ENCODE assay signal across 35 mouse cellular contexts in the genomic region with DNA sequence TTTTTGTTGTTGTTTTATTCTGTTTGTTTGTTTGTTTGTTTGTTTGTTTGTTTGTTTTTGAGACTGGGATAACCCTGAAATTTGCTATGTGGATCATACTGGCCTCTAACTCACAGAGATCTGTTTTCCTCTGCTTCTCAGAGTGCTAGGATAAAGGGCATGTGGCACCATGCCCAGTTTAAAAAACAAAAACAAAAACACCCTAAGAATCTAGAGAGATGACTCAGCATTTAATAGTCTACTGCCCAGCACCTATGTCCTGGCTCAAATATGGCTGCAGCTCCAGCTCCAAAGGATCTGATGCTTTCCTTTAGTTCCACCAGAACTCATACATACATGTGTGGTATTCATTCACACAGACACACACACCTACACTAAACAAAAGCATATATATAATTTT. TPM values are rescaled to one million over a fixed set of nuclear protein-coding genes. Genes with fewer than 3 reads are reported as not detected.
DNase-seq lines count a peak whose midpoint lies in the region; ATAC-seq and TF ChIP-seq lines count a peak whose summit lies in the region.
"Had no signal": no experiment of that assay in that cellular context is flagged by ENCODE, and none has a peak within 500 bp of the region (broad histone marks: within the 10 kb centered on the region; RNA-seq: fewer than 3 reads in every experiment).

No protein-coding gene starts in this region.

- H3K9ac ChIP-seq in liver, adult 2 months (ENCODE audit: low read depth, low read length), result no peak overlapping the region
- H3K9ac ChIP-seq in liver, embryonic 11.5 days (ENCODE audit: low read depth, low read length), result no peak overlapping the region
- H3K9ac ChIP-seq: embryonic facial prominence, embryonic 13.5 days; heart, embryonic 13.5 days; hindbrain, embryonic 14.5 days; limb, embryonic 15.5 days; liver, embryonic 15.5 days; lung, embryonic 14.5 days had no signal

- no peaks in the 10 kb centered on the region for H3K36me3 ChIP-seq in liver, adult 2 months (ENCODE audit: control insufficient read depth, insufficient read depth, low read length)
- H3K36me3 ChIP-seq in liver, embryonic 11.5 days (ENCODE audit: control insufficient read depth, insufficient read depth, low read length), result no peaks in the 10 kb centered on the region
- H3K36me3 ChIP-seq: embryonic facial prominence, embryonic 13.5 days; heart, embryonic 13.5 days; limb, embryonic 10.5 days; limb, embryonic 15.5 days; liver, embryonic 15.5 days; midbrain, embryonic 10.5 days had no signal

- H3K27me3 ChIP-seq in liver, adult 2 months (ENCODE audit: control insufficient read depth, insufficient read depth, low read length), result no peaks in the 10 kb centered on the region
- H3K27me3 ChIP-seq in liver, embryonic 11.5 days (replicated peaks; ENCODE audit: control insufficient read depth, insufficient read depth, low read length), result no peaks in the 10 kb centered on the region
- H3K27me3 ChIP-seq: embryonic facial prominence, embryonic 13.5 days; heart, embryonic 13.5 days; limb, embryonic 15.5 days; liver, embryonic 15.5 days had no signal

- ATAC-seq in liver, embryonic 11.5 days (replicated peaks; ENCODE audit: low FRiP score), result no peak
- ATAC-seq: forebrain, embryonic 16.5 days; intestine, postnatal 0 days; midbrain, embryonic 16.5 days had no signal

- no peaks in the 10 kb centered on the region for H3K79me2 ChIP-seq in liver, adult 2 months (ENCODE audit: control insufficient read depth, insufficient read depth, low read length)

- no peak for TF ChIP-seq CTCF in liver, adult 2 months (IDR thresholded peaks at IDR 0.05; ENCODE audit: low read depth, low read length)

- DNase-seq in adrenal gland, postnatal 14 days, result peak; percentile 33
- DNase-seq in adrenal gland, postnatal 10 days, result no peak
- DNase-seq in liver, adult 2 months (ENCODE audit: extremely low read depth, low read depth, low spot score), result peak; percentile 63
- no peak for DNase-seq in liver, embryonic 11.5 days (ENCODE audit: low spot score)
- peak; percentile 46 for DNase-seq in kidney, postnatal 10 days
- no peak for DNase-seq in frontal cortex, postnatal 25 days (ENCODE audit: low spot score in 2 of 2)
- no peak for DNase-seq in left cerebral cortex, adult 8-10 months (ENCODE audit: low spot score in 2 of 2)
- no peak for DNase-seq in lung, postnatal 4 days
- DNase-seq: adrenal gland, postnatal 25 days; cerebellum, adult 11-12 months; cerebellum, adult 9-11 months; heart, postnatal 10 days; layer of hippocampus, postnatal 36 days; lung, embryonic 14.5 days; lung, postnatal 14 days; right cerebral cortex, adult 18-20 months; thymus, adult 2 months; thymus, postnatal 36 days had no signal

- TF ChIP-seq POLR2A in liver, adult 2 months (IDR thresholded peaks at IDR 0.05; ENCODE audit: extremely low read depth, insufficient read depth, low read length), result no peak

- no peak overlapping the region for H3K4me2 ChIP-seq in liver, embryonic 11.5 days
- H3K4me2 ChIP-seq: embryonic facial prominence, embryonic 13.5 days; heart, embryonic 13.5 days; hindbrain, embryonic 14.5 days; limb, embryonic 15.5 days; liver, embryonic 15.5 days; lung, embryonic 14.5 days had no signal

- no peaks in the 10 kb centered on the region for H3K4me1 ChIP-seq in liver, adult 2 months (ENCODE audit: control insufficient read depth, insufficient read depth, low read length)
- no peaks in the 10 kb centered on the region for H3K4me1 ChIP-seq in liver, embryonic 11.5 days (replicated peaks; ENCODE audit: control insufficient read depth, insufficient read depth, low read length)
- H3K4me1 ChIP-seq: embryonic facial prominence, embryonic 13.5 days; heart, embryonic 13.5 days; limb, embryonic 10.5 days; limb, embryonic 15.5 days; liver, embryonic 15.5 days; midbrain, embryonic 10.5 days had no signal

- no peak overlapping the region for H3K27ac ChIP-seq in liver, adult 2 months (replicated peaks; ENCODE audit: insufficient read depth, low read depth, low read length)
- no peak overlapping the region for H3K27ac ChIP-seq in liver, embryonic 11.5 days (ENCODE audit: low read depth, low read length)
- H3K27ac ChIP-seq: embryonic facial prominence, embryonic 13.5 days; heart, embryonic 13.5 days; hindbrain, embryonic 14.5 days; limb, embryonic 10.5 days; limb, embryonic 15.5 days; liver, embryonic 15.5 days; midbrain, embryonic 10.5 days had no signal

- H3K9me3 ChIP-seq in liver, embryonic 11.5 days (ENCODE audit: control insufficient read depth, low read length), result no peaks in the 10 kb centered on the region
- H3K9me3 ChIP-seq: embryonic facial prominence, embryonic 13.5 days; heart, embryonic 13.5 days; limb, embryonic 10.5 days; limb, embryonic 15.5 days; liver, embryonic 15.5 days; midbrain, embryonic 10.5 days had no signal

- H3K4me3 ChIP-seq in liver, adult 2 months (ENCODE audit: insufficient read depth, low read depth, low read length), result no peak overlapping the region
- no peak overlapping the region for H3K4me3 ChIP-seq in liver, embryonic 11.5 days (ENCODE audit: low read depth, low read length)
- H3K4me3 ChIP-seq: embryonic facial prominence, embryonic 13.5 days; heart, embryonic 13.5 days; limb, embryonic 10.5 days; limb, embryonic 15.5 days; liver, embryonic 15.5 days; midbrain, embryonic 10.5 days had no signal

RNA-seq across cellular contexts. Expression of gene Anapc15, which starts 2.5 kb away (rescaled TPM):
- 24.0 and 27.0 TPM in 2 replicates for total RNA-seq in adrenal gland, postnatal 14 days (2021)
- total RNA-seq in adrenal gland, postnatal 10 days (2021), result 10 to 100 TPM; 27.4 to 28.5 TPM
- total RNA-seq in liver, adult 2 months (2014; rRNA removed), result 16.6 and 17.1 TPM in 2 replicates
- polyA plus RNA-seq in liver, adult 2 months (2012; rRNA removed), result 27.3 and 31.8 TPM in 2 replicates
- polyA plus RNA-seq in liver, embryonic 11.5 days (2014; fragmentation: Nextera tagmentation; extraction: Ambion mirVana), result 94.7 and 96.2 TPM in 2 replicates
- 10 to 100 TPM; 30.0 to 45.4 (median 32.9) TPM for total RNA-seq in left cerebral cortex, adult 8-10 months (2022)

RNA-seq across cellular contexts. Expression of gene Folr2, which starts 4.0 kb away (rescaled TPM):
- total RNA-seq in adrenal gland, postnatal 14 days (2021), result 2.9 and 3.9 TPM in 2 replicates
- 1 to 10 TPM; 4.5 to 6.2 TPM for total RNA-seq in adrenal gland, postnatal 10 days (2021)
- 19.7 and 37.4 TPM in 2 replicates for total RNA-seq in liver, adult 2 months (2014; rRNA removed)
- 13.3 and 23.1 TPM in 2 replicates for polyA plus RNA-seq in liver, adult 2 months (2012; rRNA removed)
- polyA plus RNA-seq in liver, embryonic 11.5 days (2014; fragmentation: Nextera tagmentation; extraction: Ambion mirVana), result 3.3 and 3.9 TPM in 2 replicates
- under 1 TPM in 1 of 4 experiments, not detected in 3; 0.55 TPM for total RNA-seq in left cerebral cortex, adult 8-10 months (2022)
- total RNA-seq: common myeloid progenitor, adult 5-6 weeks; hematopoietic stem cell, adult 5-6 weeks; layer of hippocampus, postnatal 36 days; megakaryocyte progenitor cell, adult 5-6 weeks; neutrophil, adult 5-6 weeks had no signal

RNA-seq across cellular contexts. Expression of gene Folr1, which starts 9.6 kb away (rescaled TPM):
- 2.6 and 3.0 TPM in 2 replicates for total RNA-seq in adrenal gland, postnatal 14 days (2021)
- total RNA-seq in adrenal gland, postnatal 10 days (2021), result 1 to 10 TPM; 1.7 to 2.3 TPM
- total RNA-seq in liver, adult 2 months (2014; rRNA removed), result 0.20 TPM in 1 of 2 replicates, not detected in the other
- polyA plus RNA-seq in liver, adult 2 months (2012; rRNA removed), result 0.23 TPM in 1 of 2 replicates, not detected in the other
- 0.27 and 0.42 TPM in 2 replicates for polyA plus RNA-seq in liver, embryonic 11.5 days (2014; fragmentation: Nextera tagmentation; extraction: Ambion mirVana)
- total RNA-seq in left cerebral cortex, adult 8-10 months (2022), result 1 to 10 TPM in 2 of 4 experiments, under 1 TPM in 2; 0.46 to 9.8 (median 1.2) TPM
- total RNA-seq: common myeloid progenitor, adult 5-6 weeks; hematopoietic stem cell, adult 5-6 weeks had no signal
- polyA plus RNA-seq: limb, embryonic 10.5 days had no signal

RNA-seq across cellular contexts. Expression of gene Inppl1, which starts 22.9 kb away (rescaled TPM):
- total RNA-seq in adrenal gland, postnatal 14 days (2021), result 87.3 and 87.4 TPM in 2 replicates
- total RNA-seq in adrenal gland, postnatal 10 days (2021), result 10 to 100 TPM; 72.5 to 98.1 TPM
- total RNA-seq in liver, adult 2 months (2014; rRNA removed), result 10.9 and 13.5 TPM in 2 replicates
- polyA plus RNA-seq in liver, adult 2 months (2012; rRNA removed), result 25.4 and 32.9 TPM in 2 replicates
- polyA plus RNA-seq in liver, embryonic 11.5 days (2014; fragmentation: Nextera tagmentation; extraction: Ambion mirVana), result 22.3 and 23.4 TPM in 2 replicates
- 10 to 100 TPM; 35.7 to 46.9 (median 42.6) TPM for total RNA-seq in left cerebral cortex, adult 8-10 months (2022)

RNA-seq across cellular contexts. Expression of gene Phox2a, which starts 42.9 kb away (rescaled TPM):
- total RNA-seq in adrenal gland, postnatal 14 days (2021), result 25.7 and 30.6 TPM in 2 replicates
- 10 to 100 TPM; 20.9 to 32.4 TPM for total RNA-seq in adrenal gland, postnatal 10 days (2021)
- total RNA-seq in liver, adult 2 months (2014; rRNA removed), result not detected in 2 replicates
- polyA plus RNA-seq in liver, adult 2 months (2012; rRNA removed), result not detected in 2 replicates
- 0.10 TPM in 1 of 2 replicates, not detected in the other for polyA plus RNA-seq in liver, embryonic 11.5 days (2014; fragmentation: Nextera tagmentation; extraction: Ambion mirVana)
- total RNA-seq in left cerebral cortex, adult 8-10 months (2022), result under 1 TPM in 3 of 4 experiments, not detected in 1; 0.30 to 0.39 (median 0.30) TPM
- total RNA-seq: common myeloid progenitor, adult 5-6 weeks; gastrocnemius, adult 8-10 months; hematopoietic stem cell, adult 5-6 weeks; layer of hippocampus, postnatal 36 days; left cerebral cortex, postnatal 10 days; megakaryocyte progenitor cell, adult 5-6 weeks; neutrophil, adult 5-6 weeks had no signal
- polyA plus RNA-seq: embryonic facial prominence, embryonic 13.5 days; forebrain, embryonic 16.5 days; gonadal fat pad, adult 2 months; limb, embryonic 10.5 days; liver, embryonic 15.5 days; thymus, adult 2 months had no signal

Comparison
In these comparisons a context has a peak if more than half of its experiments do, and no peak if none do; other contexts are left out.
1. DNase-seq: peak in adrenal gland, postnatal 14 days (single experiment), liver, adult 2 months (single experiment) and kidney, postnatal 10 days (single experiment); none in adrenal gland, postnatal 10 days (single experiment), liver, embryonic 11.5 days (single experiment), frontal cortex, postnatal 25 days (0 of 2), left cerebral cortex, adult 8-10 months (0 of 2) and lung, postnatal 4 days (0 of 2).